Mouse (Mus musculus): ENCODE data around the gene Pter. TPM values are rescaled to one million over a fixed set of nuclear protein-coding genes. Genes with fewer than 3 reads are reported as not detected.

Pter gene
- polyA plus RNA-seq (2016; fragmentation: Nextera tagmentation; extraction: Ambion mirVana), result 14.7 and 16.1 TPM in 2 replicates

- Histone ChIP-seq H3K27me3 (no peaks in the 10 kb centered on the region), H3K4me2 (peak within 1 kb of the TSS; percentile 80), H3K9ac (replicated peaks) (peak within 1 kb of the TSS; percentile 57), H3K4me1 (replicated peaks) (peaks cover 7% of the 10 kb centered on the region; the same call in 1 of the 2 replicates), H3K9me3 (no peaks in the 10 kb centered on the region), H3K27ac (peak within 1 kb of the TSS; percentile 69; the same call in 1 of the 2 replicates), H3K4me3 (replicated peaks) (peak within 1 kb of the TSS; percentile 56), H3K36me3 (no peaks in the 10 kb centered on the region)
- WGBS, result under 1% methylated on average over 24 of the region's 24 CpGs
- ATAC-seq (ENCODE audit: insufficient number of reproducible peaks, insufficient read depth, low FRiP score, low TSS enrichment, low read depth), result peak; percentile 90
Measured at GRCm38 (mm10) chr2:12923804-12924591, at the start of gene Pter. TSS of gene Pter (plus strand) at chr2:12924041.

GRCm38 (mm10) chr2:12874232-12874631 is 49.6 kb upstream of the Pter start:
- Histone ChIP-seq H3K27me3 (no peaks in the 10 kb centered on the region), H3K36me3 (no peaks in the 10 kb centered on the region), H3K9ac (replicated peaks) (no peak overlapping the region), H3K27ac (no peak overlapping the region), H3K4me1 (replicated peaks) (no peaks in the 10 kb centered on the region), H3K4me2 (no peak overlapping the region), H3K9me3 (no peaks in the 10 kb centered on the region), H3K4me3 (replicated peaks) (no peak overlapping the region)
- no peak for ATAC-seq (ENCODE audit: insufficient number of reproducible peaks, insufficient read depth, low FRiP score, low TSS enrichment, low read depth)
- WGBS, result 73% methylated on average over 1 of the region's 1 CpGs

DNA sequence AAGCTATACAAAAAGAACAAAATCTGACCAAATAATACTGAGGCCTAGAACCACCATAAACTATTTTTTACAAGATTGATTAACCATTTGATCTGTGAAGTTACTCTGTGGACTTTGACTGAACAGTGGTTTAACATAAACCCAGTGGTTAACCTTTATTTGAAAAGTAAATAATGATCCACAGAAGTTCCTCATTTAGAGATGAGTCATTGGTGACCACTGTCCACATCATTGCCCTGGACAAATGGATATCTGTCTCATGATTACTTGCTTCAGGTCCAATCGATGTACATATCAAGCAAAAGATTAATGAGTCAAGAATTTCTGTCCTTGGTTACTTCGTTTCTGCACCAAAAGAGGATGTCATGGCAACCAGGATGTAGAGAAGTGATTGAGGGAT is 44.3 kb upstream of the Pter start:
- 84% methylated on average over 2 of the region's 2 CpGs for WGBS
- H3K4me3 ChIP-seq (replicated peaks), result no peak overlapping the region
- H3K27me3 ChIP-seq, result no peaks in the 10 kb centered on the region
- no peak overlapping the region for H3K4me2 ChIP-seq
- H3K9me3 ChIP-seq, result no peaks in the 10 kb centered on the region
- no peak overlapping the region for H3K9ac ChIP-seq (replicated peaks)
- H3K4me1 ChIP-seq (replicated peaks), result no peaks in the 10 kb centered on the region
- no peak for ATAC-seq (ENCODE audit: insufficient number of reproducible peaks, insufficient read depth, low FRiP score, low TSS enrichment, low read depth)
- H3K36me3 ChIP-seq, result no peaks in the 10 kb centered on the region
- H3K27ac ChIP-seq, result no peak overlapping the region

GRCm38 (mm10) chr2:12881009-12881408 is 42.8 kb upstream of the Pter start:
- ATAC-seq (ENCODE audit: insufficient number of reproducible peaks, insufficient read depth, low FRiP score, low TSS enrichment, low read depth), result no peak

DNA sequence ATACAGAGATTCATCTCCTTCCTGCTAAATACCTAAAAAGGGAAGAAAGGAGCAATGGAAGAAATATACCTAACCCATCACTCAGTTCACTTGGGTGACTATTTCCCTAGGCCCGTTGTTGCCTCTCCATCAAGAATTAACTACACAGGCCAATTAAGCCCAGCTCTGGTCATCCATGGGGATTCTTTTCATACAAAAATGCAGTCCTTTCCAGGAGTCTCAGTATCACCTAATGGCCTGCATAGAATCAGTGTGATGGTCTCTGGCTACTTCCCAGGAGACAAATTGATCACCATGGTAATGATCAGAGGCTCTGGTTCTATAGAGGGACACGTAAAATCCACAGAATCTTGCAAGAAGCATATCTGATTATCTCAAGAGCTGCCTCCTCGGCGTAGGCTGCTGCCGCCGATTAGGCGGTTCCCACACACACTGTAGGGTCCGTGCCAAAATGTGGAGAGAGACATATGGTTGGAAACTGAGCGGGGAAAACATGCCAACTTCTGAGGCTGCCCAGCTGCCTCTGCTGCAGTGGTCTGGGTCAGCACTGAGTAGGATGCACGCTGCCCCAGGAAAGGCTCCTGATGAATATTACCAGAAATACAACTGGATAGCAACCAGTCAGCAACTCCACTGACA is 40.4 kb upstream of the Pter start:
- ATAC-seq (ENCODE audit: insufficient number of reproducible peaks, insufficient read depth, low FRiP score, low TSS enrichment, low read depth), result no peak

More at GRCm38 (mm10) chr2:12881009-12881408, 42.8 kb upstream of the Pter start:
- Histone ChIP-seq H3K9me3 (no peaks in the 10 kb centered on the region), H3K27me3 (no peaks in the 10 kb centered on the region), H3K4me2 (no peak overlapping the region), H3K9ac (replicated peaks) (no peak overlapping the region), H3K36me3 (no peaks in the 10 kb centered on the region), H3K4me1 (replicated peaks) (no peaks in the 10 kb centered on the region), H3K27ac (no peak overlapping the region), H3K4me3 (replicated peaks) (no peak overlapping the region)
- WGBS, result 86% methylated on average over 1 of the region's 1 CpGs

DNA sequence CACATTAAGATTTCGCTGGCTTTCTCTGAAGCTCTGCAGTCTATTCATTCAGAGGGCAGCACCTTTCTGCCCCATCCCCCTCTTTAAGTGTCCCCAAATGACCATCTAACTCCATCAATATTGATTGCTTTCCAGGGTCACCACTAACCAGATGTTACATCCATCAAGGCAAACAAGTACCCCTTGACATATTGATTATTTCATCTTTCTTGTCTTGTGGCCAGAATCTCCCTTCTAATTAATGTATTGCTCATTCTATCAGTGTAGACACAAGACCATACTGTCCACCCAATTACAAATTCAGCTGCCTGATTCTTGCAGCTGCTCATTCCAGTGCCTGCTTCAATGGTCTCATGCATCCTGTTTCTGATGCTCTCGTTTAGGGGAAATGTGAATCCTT is 36.8 kb upstream of the Pter start:
- H3K27ac ChIP-seq, result no peak overlapping the region
- ATAC-seq (ENCODE audit: insufficient number of reproducible peaks, insufficient read depth, low FRiP score, low TSS enrichment, low read depth), result no peak
- H3K9me3 ChIP-seq, result no peaks in the 10 kb centered on the region

More for the DNA sequence above, 40.4 kb upstream of the Pter start:
- Histone ChIP-seq H3K27me3 (no peaks in the 10 kb centered on the region), H3K27ac (no peak overlapping the region), H3K36me3 (no peaks in the 10 kb centered on the region), H3K4me1 (replicated peaks) (no peaks in the 10 kb centered on the region), H3K4me2 (no peak overlapping the region), H3K4me3 (replicated peaks) (no peak overlapping the region), H3K9ac (replicated peaks) (no peak overlapping the region), H3K9me3 (no peaks in the 10 kb centered on the region)
- 90% methylated on average over 10 of the region's 10 CpGs for WGBS

GRCm38 (mm10) chr2:12905786-12906185 is 18.1 kb upstream of the Pter start:
- WGBS, result 93% methylated on average over 1 of the region's 1 CpGs
- H3K9ac ChIP-seq (replicated peaks), result no peak overlapping the region
- no peaks in the 10 kb centered on the region for H3K27me3 ChIP-seq
- no peak overlapping the region for H3K4me3 ChIP-seq (replicated peaks)
- ATAC-seq (ENCODE audit: insufficient number of reproducible peaks, insufficient read depth, low FRiP score, low TSS enrichment, low read depth), result no peak
- H3K36me3 ChIP-seq, result no peaks in the 10 kb centered on the region
- no peaks in the 10 kb centered on the region for H3K4me1 ChIP-seq (replicated peaks)
- no peaks in the 10 kb centered on the region for H3K9me3 ChIP-seq
- no peak overlapping the region for H3K27ac ChIP-seq
- no peak overlapping the region for H3K4me2 ChIP-seq

More for the DNA sequence above, 36.8 kb upstream of the Pter start:
- 73% methylated on average over 2 of the region's 2 CpGs for WGBS
- Histone ChIP-seq H3K4me2 (no peak overlapping the region), H3K36me3 (no peaks in the 10 kb centered on the region), H3K4me3 (replicated peaks) (no peak overlapping the region), H3K4me1 (replicated peaks) (no peaks in the 10 kb centered on the region), H3K27me3 (no peaks in the 10 kb centered on the region), H3K9ac (replicated peaks) (no peak overlapping the region)

DNA sequence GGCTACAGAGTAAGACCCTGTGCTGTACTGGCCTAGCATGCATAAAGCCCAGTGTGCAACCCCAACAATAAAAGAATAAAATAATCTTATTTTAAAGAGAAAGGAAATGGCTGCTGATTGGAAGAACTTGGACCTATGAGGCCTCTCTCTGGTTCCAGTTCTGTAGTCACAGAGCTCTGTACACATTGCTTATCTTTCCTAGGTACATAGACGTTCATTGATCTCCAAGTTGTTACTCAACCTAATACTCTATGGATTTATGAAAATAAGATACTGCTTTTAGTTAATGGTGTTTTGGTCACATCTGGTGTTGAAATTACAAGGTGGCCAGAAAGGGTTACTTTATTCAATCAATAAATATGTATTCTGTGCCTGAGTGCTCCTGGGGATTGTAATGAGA is 1.8 kb downstream of the Pter start:
- 90% methylated on average over 1 of the region's 1 CpGs for WGBS
- Histone ChIP-seq H3K36me3 (no peaks in the 10 kb centered on the region), H3K4me1 (replicated peaks) (peaks cover 7% of the 10 kb centered on the region; the same call in 1 of the 2 replicates), H3K27me3 (no peaks in the 10 kb centered on the region), H3K9ac (replicated peaks) (no peak overlapping the region), H3K4me2 (no peak overlapping the region), H3K27ac (no peak overlapping the region), H3K9me3 (no peaks in the 10 kb centered on the region), H3K4me3 (replicated peaks) (no peak overlapping the region)
- ATAC-seq (ENCODE audit: insufficient number of reproducible peaks, insufficient read depth, low FRiP score, low TSS enrichment, low read depth), result no peak

- Histone ChIP-seq H3K4me2 (no peak overlapping the region), H3K36me3 (no peaks in the 10 kb centered on the region), H3K4me1 (replicated peaks) (no peaks in the 10 kb centered on the region), H3K27ac (no peak overlapping the region), H3K9ac (replicated peaks) (no peak overlapping the region), H3K27me3 (no peaks in the 10 kb centered on the region), H3K4me3 (replicated peaks) (no peak overlapping the region), H3K9me3 (no peaks in the 10 kb centered on the region)
- no peak for ATAC-seq (ENCODE audit: insufficient number of reproducible peaks, insufficient read depth, low FRiP score, low TSS enrichment, low read depth)
- WGBS, result 79% methylated on average over 2 of the region's 2 CpGs
Measured at GRCm38 (mm10) chr2:12930338-12930737, 6.5 kb downstream of the Pter start.

- Histone ChIP-seq H3K27me3 (no peaks in the 10 kb centered on the region), H3K4me2 (no peak overlapping the region), H3K27ac (no peak overlapping the region), H3K9ac (replicated peaks) (no peak overlapping the region), H3K4me1 (replicated peaks) (no peaks in the 10 kb centered on the region), H3K4me3 (replicated peaks) (no peak overlapping the region), H3K36me3 (no peaks in the 10 kb centered on the region), H3K9me3 (no peaks in the 10 kb centered on the region)
- WGBS, result 91% methylated on average over 2 of the region's 2 CpGs
- no peak for ATAC-seq (ENCODE audit: insufficient number of reproducible peaks, insufficient read depth, low FRiP score, low TSS enrichment, low read depth)
Measured at GRCm38 (mm10) chr2:12933905-12934304, 10.1 kb downstream of the Pter start.

GRCm38 (mm10) chr2:12935286-12935685 is 11.4 kb downstream of the Pter start:
- ATAC-seq (ENCODE audit: insufficient number of reproducible peaks, insufficient read depth, low FRiP score, low TSS enrichment, low read depth), result no peak
- Histone ChIP-seq H3K4me1 (replicated peaks) (no peaks in the 10 kb centered on the region), H3K36me3 (no peaks in the 10 kb centered on the region), H3K9ac (replicated peaks) (no peak overlapping the region), H3K4me2 (no peak overlapping the region), H3K27me3 (no peaks in the 10 kb centered on the region), H3K9me3 (no peaks in the 10 kb centered on the region), H3K27ac (no peak overlapping the region), H3K4me3 (replicated peaks) (no peak overlapping the region)
- WGBS, result 59% methylated on average over 2 of the region's 2 CpGs

All from limb, embryonic 12.5 days (tissue).